ENCODE assay signal across 14 mouse cellular contexts in the genomic region with DNA sequence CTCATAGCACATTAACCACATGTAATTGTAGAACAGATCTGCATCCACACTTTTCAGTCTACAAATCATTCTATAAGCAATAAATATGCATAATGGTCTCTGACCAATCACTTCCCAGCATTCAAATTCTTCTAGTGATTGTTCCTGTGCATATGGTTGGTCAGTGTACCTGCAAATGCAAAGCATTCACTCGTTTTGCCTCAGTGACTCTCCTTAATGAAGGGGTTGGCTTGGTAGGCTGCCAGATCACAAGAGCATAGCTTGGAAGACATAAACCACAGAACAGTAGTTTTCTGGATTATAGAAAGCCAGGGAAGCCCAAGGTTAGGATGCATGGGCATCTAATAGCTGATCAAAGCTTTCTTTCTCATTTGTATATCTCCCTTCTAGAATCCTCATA.
"Had no signal": no experiment of that assay in that cellular context is flagged by ENCODE, and none has a peak within 500 bp of the region (broad histone marks: within the 10 kb centered on the region; RNA-seq: fewer than 3 reads in every experiment).

No protein-coding gene starts in this region.

- H3K4me3 ChIP-seq: intestine, embryonic 15.5 days; limb, embryonic 10.5 days; limb, embryonic 13.5 days; liver, embryonic 12.5 days; liver, embryonic 15.5 days; lung, embryonic 15.5 days had no signal

- ATAC-seq: intestine, embryonic 15.5 days; liver, embryonic 12.5 days had no signal

- H3K4me2 ChIP-seq: intestine, embryonic 15.5 days; limb, embryonic 13.5 days; liver, embryonic 12.5 days; liver, embryonic 15.5 days; lung, embryonic 15.5 days; midbrain, embryonic 11.5 days had no signal

- H3K9ac ChIP-seq: intestine, embryonic 15.5 days; limb, embryonic 13.5 days; liver, embryonic 12.5 days; liver, embryonic 15.5 days; lung, embryonic 15.5 days had no signal

- H3K36me3 ChIP-seq: intestine, embryonic 15.5 days; limb, embryonic 10.5 days; limb, embryonic 13.5 days; liver, embryonic 12.5 days; liver, embryonic 15.5 days; lung, embryonic 15.5 days had no signal

- H3K4me1 ChIP-seq: intestine, embryonic 15.5 days; limb, embryonic 10.5 days; limb, embryonic 13.5 days; liver, embryonic 12.5 days; liver, embryonic 15.5 days; lung, embryonic 15.5 days had no signal

- H3K9me3 ChIP-seq: intestine, embryonic 15.5 days; limb, embryonic 10.5 days; limb, embryonic 13.5 days; liver, embryonic 12.5 days; liver, embryonic 15.5 days; lung, embryonic 15.5 days had no signal

- DNase-seq: liver; lung, adult 18-20 months; lung, postnatal 10 days; lung, postnatal 4 days; midbrain, embryonic 14.5 days; thymus, adult 18-20 months; thymus, postnatal 36 days had no signal

- H3K27me3 ChIP-seq: intestine, embryonic 15.5 days; limb, embryonic 13.5 days; liver, embryonic 12.5 days; liver, embryonic 15.5 days; lung, embryonic 15.5 days had no signal

- H3K27ac ChIP-seq: intestine, embryonic 15.5 days; limb, embryonic 10.5 days; limb, embryonic 13.5 days; liver, embryonic 12.5 days; liver, embryonic 15.5 days; lung, embryonic 15.5 days had no signal
